ENCODE assay signal across 16 mouse cellular contexts in the genomic region with DNA sequence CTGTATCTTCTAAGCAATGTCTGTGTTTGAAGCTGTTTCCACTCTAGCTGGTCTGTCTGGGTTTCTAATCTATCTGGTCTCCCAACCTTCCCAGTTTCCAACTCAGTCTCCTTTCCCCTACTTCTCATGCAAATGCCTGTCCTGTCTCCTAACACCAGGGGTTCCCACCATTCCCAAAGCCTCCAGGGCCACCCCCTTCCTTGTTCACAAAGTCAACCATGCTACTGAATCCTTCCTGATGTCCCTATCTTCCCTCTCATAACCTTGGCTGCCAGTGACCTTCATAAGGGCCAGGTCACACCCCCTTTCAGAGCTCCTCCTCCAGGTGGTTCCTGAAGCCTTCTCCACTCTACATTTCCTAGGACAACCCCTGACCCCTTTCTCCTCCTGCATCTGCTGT.
"Had no signal": no experiment of that assay in that cellular context is flagged by ENCODE, and none has a peak within 500 bp of the region (broad histone marks: within the 10 kb centered on the region; RNA-seq: fewer than 3 reads in every experiment).

No protein-coding gene starts in this region.

- H3K9me3 ChIP-seq: neural tube, embryonic 13.5 days; neural tube, embryonic 15.5 days; stomach, embryonic 15.5 days had no signal

- DNase-seq: retina, postnatal 1 day; right cerebral cortex, adult 18-20 months; right cerebral cortex, postnatal 14 days; right cerebral cortex, postnatal 4 days; spleen, adult 18-20 months; thymus, adult 18-20 months; thymus, adult 2 months; thymus, postnatal 14 days; thymus, postnatal 25 days; thymus, postnatal 36 days; thymus, postnatal 4 days had no signal

- H3K36me3 ChIP-seq: neural tube, embryonic 12.5 days; neural tube, embryonic 13.5 days; neural tube, embryonic 15.5 days; stomach, embryonic 15.5 days had no signal

- H3K9ac ChIP-seq: neural tube, embryonic 12.5 days; neural tube, embryonic 13.5 days; neural tube, embryonic 15.5 days; stomach, embryonic 15.5 days had no signal

- H3K4me3 ChIP-seq: neural tube, embryonic 12.5 days; neural tube, embryonic 13.5 days; neural tube, embryonic 15.5 days; stomach, embryonic 15.5 days had no signal

- H3K27ac ChIP-seq: neural tube, embryonic 12.5 days; neural tube, embryonic 13.5 days; neural tube, embryonic 15.5 days; stomach, embryonic 15.5 days; stomach, postnatal 0 days had no signal

- H3K4me1 ChIP-seq: neural tube, embryonic 12.5 days; neural tube, embryonic 13.5 days; neural tube, embryonic 15.5 days; stomach, embryonic 15.5 days had no signal
